Mouse (Mus musculus): ENCODE data around the gene Cyp1a1.
"Not testable (repeated sequence)": the region's sequence is repeated elsewhere in the genome, so short reads cannot be mapped to it uniquely, and the experiment has no call there.

Gene Cyp1a1

DNA sequence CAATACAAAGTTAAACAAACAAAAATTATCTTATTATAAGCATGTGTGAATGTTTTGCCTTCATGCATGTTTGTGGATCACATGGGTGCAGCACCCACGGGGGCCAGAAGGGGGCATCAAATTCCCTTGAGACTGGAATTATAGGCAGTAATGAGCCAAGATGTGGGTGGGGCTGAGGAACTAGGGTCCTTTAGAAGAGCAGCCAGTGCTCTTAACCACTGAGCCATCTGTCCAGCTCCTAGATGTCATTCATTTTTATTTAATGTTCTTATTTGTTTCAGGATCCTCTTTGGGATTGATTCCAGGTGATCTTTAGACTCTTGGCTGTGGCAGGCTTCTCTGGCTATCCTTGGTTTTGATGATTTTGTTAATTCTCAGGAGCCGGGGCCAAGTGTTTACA, 430 bp downstream of the Cyp1a1 start:
- in situ Hi-C loops (cut with MboI; ENCODE audit: low pct_unique_long_range_greater_than_20kb in 1 of 2, low sequenced_read_pairs in 2 of 2, unreplicated experiment in 1 of 2), result no loop called here

DNA sequence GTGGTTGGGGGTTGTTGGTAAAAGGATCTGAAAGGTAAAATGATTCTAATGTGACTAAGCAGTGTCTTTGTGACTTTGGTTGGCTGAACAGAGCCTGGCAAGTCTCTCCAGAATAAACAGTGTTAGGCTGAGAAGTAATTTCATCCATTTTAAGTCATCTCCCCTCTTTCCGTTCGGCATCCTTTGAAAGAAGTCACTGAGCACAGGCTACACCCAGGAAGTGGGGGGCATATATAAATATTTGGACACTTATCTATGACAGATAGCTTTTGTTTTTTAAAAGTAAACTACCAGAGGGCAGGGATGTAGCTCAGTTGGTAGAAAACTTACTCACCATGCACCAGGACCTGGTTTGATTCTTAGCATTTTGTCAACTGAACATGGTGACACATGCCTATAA, 878 bp downstream of the Cyp1a1 start:
- in situ Hi-C loops (cut with MboI; ENCODE audit: low pct_unique_long_range_greater_than_20kb in 1 of 2, low sequenced_read_pairs in 2 of 2, unreplicated experiment in 1 of 2), result no loop called here

DNA sequence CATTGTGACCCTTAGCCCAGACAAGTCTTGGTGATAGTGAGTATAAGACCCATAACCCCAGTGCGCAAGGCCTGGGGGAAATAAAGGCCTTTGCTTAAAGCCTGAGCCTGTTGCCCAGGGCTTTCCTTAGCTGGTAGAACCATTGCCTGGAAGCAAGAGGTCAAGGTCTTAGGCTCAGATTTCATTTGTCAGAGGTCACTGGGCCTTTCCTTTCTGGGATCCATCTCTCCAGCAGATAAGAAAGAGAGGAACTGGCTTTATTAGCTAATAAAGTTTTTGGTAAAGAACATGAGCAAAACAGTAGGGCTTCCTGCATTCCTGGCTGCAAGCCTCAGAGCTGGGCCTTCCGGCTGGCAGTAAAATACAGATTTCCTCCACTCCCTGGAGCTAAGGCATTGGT, 6.4 kb downstream of the Cyp1a1 start:
- in situ Hi-C loops (cut with MboI; ENCODE audit: low pct_unique_long_range_greater_than_20kb in 1 of 2, low sequenced_read_pairs in 2 of 2, unreplicated experiment in 1 of 2), result no loop called here

DNA sequence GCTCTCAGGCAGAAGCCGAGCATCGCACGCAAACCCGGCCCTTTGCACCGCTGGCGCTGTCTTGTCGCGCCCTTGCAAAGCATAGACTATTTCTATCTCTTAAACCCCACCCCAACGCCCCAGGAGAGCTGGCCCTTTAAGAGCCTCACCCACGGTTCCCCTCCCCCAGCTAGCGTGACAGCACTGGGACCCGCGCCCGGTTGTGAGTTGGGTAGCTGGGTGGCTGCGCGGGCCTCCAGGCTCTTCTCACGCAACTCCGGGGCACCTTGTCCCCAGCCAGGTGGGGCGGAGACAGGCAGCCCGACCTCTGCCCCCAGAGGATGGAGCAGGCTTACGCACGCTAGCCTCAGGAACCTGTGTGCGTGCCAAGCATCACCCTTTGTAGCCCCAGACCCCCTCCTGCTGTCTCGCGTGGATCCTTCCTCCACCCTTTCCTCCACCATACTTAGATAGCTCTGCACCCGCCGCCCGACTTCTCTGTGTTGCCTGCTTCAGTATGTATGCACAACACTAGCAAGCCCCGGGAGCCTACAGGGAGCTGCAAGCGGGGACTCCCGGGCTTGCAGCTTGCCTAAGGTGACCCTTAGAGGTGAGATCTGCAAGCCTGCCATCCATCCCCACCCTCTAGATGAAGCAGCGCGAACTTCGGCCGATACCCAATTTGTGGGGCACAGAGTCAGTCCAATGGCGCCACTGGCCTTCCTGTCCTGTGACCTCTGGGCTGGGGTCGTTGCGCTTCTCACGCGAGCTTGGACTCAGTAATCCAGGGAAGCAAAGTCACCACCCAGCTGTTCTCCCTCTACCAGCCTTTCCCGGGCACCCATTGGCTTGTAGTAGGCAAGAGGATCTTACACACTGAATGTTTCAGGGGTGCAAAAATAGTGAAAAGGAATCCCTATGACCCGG, 8.9 kb downstream of the Cyp1a1 start:
- in situ Hi-C loops (cut with MboI; ENCODE audit: low pct_unique_long_range_greater_than_20kb in 1 of 2, low sequenced_read_pairs in 2 of 2, unreplicated experiment in 1 of 2), result no loop called here

DNA sequence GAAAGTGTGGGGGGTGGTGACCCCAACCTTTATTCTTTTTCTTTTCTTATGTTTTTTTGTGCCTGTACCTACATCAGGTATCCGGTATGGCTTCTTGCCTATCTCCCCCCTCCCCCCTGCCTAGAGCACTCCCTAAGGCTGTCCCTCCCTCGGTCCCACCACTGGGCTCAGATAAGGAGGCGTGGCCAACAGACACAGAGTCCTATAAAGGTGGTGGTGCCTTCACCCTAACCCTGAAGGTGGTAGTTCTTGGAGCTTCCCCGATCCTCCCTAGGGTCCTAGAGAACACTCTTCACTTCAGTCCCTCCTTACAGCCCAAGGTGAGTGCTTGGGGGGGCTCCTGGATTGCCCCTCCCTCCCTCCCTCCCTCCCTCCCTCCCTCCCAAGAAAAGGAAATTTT, 9.7 kb downstream of the Cyp1a1 start:
- in situ Hi-C loops (cut with MboI; ENCODE audit: low pct_unique_long_range_greater_than_20kb in 1 of 2, low sequenced_read_pairs in 2 of 2, unreplicated experiment in 1 of 2), result no loop called here

DNA sequence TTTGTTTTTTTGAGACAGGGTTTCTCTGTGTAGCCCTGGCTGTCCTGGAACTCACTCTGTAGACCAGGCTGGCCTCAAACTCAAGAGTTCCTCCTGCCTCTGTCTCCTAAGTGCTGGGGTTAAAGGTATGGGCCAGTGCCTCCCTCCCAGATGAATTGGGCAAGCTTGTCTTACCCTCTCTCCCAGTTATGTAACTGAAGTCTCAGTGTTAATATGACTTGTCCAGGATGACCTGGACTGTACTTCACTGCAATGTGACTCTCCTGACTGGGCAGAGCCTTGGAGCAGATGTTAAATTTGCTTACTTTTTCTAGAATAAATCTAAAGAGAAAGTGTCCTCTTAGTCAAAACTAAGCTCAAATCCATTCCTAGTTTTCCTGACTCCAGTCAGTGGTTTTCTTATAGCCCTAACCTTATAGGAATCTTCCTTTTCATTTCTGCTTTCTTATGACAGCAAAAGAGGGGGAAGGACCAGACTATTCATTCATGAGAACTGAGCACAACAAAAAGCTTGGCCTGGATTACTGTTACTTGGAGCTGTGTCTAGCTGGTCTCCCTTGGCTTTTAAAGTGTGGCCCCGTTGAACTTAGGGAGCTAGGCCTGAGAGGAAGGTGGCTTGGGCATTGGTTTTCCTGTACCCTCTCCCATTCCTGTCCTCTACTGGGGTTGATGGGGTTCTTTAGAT, 10.9 kb downstream of the Cyp1a1 start:
- in situ Hi-C loops (cut with MboI; ENCODE audit: low pct_unique_long_range_greater_than_20kb in 1 of 2, low sequenced_read_pairs in 2 of 2, unreplicated experiment in 1 of 2), result no loop called here

DNA sequence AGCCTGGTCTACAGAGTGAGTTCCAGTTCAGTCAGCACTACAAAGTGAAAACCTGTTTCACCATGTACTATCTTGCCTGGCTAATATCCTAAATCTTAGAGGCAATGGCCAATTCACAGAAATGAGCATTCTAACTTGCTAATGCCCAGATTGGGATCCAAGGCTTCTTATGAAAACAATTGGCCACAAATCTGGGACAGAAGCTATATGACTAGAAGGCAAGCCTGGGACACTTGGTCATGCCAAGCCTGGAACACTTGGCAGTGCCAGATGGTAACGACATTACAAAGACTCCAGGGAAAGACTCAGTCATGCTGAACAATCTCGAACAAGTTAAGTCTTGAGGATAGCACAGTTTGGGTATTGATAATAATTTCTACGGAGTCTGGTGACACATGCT, 18.8 kb downstream of the Cyp1a1 start:
- in situ Hi-C loops (cut with MboI; ENCODE audit: low pct_unique_long_range_greater_than_20kb in 1 of 2, low sequenced_read_pairs in 2 of 2, unreplicated experiment in 1 of 2), result no loop called here

DNA sequence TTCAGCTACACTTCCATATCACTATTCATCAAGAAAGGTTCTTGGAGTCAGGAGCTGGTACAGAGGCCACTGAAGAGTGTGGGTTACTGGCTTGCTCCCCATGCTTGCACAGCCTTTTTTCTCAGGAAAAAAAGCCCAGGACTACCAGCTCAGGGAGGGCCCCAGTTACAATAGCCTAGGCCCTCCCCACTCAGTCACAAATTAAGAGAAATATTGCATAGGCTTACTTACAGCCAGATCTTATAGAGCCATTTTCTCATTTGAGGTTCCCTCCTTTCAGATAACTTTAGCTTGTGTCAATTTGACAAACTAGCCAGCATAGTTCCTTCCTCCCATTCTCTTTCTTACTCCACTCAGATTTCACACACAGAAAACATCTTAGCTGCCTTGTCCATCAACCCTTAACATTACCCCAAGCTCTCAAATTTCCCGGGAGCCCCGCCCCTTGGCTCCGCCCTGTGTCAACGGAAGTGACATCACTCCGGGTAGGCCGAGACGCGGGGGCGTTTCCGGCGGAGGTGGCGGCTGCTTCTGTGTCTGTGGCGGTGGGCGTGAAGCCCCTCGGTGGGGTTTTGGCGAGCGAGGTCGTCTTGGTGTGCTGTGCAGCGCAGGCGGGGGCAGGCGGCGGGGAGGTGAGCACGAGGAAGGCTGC, 20.5 kb downstream of the Cyp1a1 start, which contains the start of gene Edc3:
TSS of gene Edc3 (plus strand) at position 473 of the 652 bp plus-strand sequence.
- in situ Hi-C loops (cut with MboI; ENCODE audit: low pct_unique_long_range_greater_than_20kb in 1 of 2, low sequenced_read_pairs in 2 of 2, unreplicated experiment in 1 of 2), result no loop called here

DNA sequence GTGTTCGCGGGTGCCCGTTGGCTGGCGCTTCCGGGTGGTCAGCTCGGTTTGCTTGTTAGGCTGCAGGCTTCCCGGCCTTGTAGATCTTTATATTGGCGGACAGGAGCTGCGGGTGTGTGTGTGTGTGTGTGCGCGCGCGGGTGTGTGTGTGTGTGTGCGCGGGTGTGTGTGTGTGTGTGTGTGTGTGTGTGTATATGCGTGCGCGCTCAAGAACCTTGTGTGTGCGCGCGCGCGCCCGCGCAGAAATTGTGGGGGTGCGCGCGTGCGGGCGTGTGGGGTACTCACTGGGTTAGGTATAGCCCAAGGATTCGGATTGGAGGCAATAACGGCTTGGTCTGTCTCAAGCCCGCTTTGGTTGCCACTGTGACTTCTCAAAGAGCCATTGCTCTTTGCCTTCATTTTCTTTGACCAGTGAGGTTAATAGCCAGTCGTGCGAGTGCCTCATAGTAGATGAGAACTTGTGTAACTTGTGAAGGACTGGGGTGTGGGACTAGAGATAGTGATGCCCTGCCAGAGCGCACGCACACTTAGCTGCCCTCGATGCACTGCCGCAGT, 21.1 kb downstream of the Cyp1a1 start:
- in situ Hi-C loops (cut with MboI; ENCODE audit: low pct_unique_long_range_greater_than_20kb in 1 of 2, low sequenced_read_pairs in 2 of 2, unreplicated experiment in 1 of 2), result no loop called here

DNA sequence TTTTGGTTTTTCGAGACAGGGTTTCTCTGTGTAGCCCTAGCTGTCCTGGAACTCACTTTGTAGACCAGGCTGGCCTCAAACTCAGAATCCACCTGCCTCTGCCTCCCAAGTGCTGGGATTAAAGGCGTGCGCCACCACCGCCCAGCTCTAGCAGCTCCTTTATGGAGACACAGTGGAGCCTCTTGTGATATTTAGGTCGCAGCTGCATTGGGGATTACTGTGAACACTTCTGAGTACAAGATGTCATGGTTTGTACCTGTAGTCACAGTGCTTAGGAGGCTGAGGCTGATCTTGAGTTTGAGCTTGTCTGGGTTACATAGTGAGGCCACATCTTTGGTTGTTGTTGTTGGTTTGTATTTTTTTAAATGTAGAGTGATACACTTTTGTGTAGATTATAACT, 22.5 kb downstream of the Cyp1a1 start:
- in situ Hi-C loops (cut with MboI; ENCODE audit: low pct_unique_long_range_greater_than_20kb in 1 of 2, low sequenced_read_pairs in 2 of 2, unreplicated experiment in 1 of 2), result not testable (repeated sequence)

DNA sequence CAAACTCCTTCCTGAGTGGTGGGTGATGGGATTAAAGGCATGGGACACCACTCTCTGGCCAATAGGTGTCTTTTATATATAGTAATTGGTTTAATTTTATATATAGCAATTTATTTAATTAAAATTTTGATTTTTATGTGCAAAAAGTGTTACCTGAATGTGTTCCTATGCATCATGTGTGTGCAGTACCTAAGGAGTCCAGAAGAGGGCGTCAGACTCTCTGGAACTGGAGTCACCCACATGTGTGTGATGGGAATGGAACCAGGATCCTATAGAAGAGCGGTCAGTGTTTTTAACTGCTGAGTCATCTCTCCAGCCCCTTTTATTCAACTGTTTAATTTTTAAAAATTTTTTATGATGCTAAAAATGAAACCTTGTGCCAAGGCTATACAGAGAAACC, 24.5 kb downstream of the Cyp1a1 start:
- in situ Hi-C loops (cut with MboI; ENCODE audit: low pct_unique_long_range_greater_than_20kb in 1 of 2, low sequenced_read_pairs in 2 of 2, unreplicated experiment in 1 of 2), result no loop called here

DNA sequence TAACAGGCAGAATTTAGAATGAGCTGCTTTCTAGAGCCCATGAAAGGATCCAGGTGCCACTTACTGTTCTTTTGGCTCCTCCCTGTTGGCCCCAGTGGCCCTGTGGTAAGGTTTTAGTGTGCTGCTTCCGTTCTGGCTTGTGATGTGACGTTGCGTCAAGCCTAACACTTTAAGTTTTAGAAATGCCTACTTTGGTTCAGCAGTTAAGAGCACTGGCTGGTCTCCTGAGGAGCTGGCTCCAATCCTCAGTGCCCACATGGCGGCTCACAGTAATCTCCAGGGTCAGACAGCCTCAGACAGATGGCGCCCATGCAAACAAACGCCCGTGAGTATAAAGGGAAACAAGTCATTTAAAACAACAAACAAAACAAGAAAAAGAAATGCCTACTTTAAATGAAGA, 30.7 kb downstream of the Cyp1a1 start:
- in situ Hi-C loops (cut with MboI; ENCODE audit: low pct_unique_long_range_greater_than_20kb in 1 of 2, low sequenced_read_pairs in 2 of 2, unreplicated experiment in 1 of 2), result no loop called here

DNA sequence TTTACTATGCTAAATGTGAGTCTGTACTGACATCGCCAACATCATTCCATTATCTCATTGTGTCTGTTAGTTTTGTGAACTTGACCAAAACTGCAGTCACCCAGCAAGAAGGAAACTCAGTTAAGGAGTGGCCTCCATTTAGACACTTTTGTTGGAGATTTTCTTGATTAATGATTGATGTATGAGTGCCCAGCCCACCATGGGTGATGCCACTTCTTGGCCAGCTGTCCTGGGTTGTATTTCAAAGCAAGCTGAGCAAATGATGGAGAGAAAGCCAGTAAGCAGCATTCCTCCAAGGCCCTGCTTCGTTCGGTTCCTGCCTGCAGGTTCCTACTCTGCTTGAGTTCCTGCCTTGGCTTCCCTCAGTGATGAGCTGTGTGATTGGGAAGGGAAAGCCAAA, 33.0 kb downstream of the Cyp1a1 start:
- in situ Hi-C loops (cut with MboI; ENCODE audit: low pct_unique_long_range_greater_than_20kb in 1 of 2, low sequenced_read_pairs in 2 of 2, unreplicated experiment in 1 of 2), result no loop called here

DNA sequence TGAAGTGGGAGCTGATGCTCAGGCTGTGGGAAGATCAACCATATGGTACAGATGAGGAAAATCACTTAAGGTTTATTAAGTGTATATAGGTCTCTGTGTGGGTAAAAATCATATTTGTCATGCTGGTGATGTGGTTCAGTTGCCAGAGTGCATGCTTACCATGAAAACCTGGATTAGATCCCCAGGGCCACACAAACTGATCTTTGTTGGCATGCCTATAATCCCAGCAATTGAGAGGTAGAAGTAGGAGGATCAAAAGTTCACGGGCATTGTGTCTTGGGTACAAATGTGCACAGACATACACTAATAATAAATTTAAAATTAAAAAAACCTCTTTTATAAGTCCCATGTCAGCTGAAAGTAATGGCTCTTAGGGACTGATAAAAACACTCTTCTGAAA, 34.6 kb downstream of the Cyp1a1 start:
- in situ Hi-C loops (cut with MboI; ENCODE audit: low pct_unique_long_range_greater_than_20kb in 1 of 2, low sequenced_read_pairs in 2 of 2, unreplicated experiment in 1 of 2), result no loop called here

DNA sequence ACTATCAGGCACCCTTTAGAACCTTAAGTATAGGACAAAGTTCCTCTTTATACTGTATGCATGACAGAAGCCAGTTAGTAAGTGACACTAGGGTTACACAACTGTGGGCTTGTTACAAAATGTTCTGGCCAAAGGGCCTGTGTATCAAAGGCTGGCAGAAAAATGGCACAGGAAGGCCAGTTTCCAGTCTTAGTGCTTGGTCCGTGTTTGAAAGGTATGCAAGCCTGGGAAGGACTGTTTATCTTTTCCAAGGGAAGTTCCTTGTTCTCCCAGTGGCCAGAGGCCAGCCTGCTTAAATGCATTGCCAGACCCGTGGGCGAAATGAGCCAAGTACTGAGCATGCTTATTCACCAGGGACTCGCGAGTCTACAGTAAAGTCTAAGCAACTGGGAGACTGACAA, 35.6 kb downstream of the Cyp1a1 start:
- in situ Hi-C loops (cut with MboI; ENCODE audit: low pct_unique_long_range_greater_than_20kb in 1 of 2, low sequenced_read_pairs in 2 of 2, unreplicated experiment in 1 of 2), result no loop called here

DNA sequence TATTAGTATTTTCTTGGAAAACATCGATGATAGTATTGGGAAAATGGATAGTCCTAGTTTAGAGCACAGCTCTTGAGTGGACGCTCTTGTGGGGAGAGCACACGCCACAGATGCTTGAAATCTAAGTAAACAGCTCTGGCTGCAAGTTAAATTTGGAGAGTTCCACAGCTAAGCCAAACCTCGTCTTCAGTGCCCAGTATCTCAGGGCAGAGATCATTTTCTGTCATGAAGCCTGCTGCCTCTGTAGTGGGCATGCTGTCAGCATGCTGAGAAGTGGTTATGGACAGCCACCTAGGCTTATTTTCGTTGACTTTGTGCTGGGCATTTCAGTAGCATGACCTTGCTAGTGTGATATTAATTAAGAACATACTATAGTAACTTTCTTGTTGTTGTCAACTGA, 36.1 kb downstream of the Cyp1a1 start:
- in situ Hi-C loops (cut with MboI; ENCODE audit: low pct_unique_long_range_greater_than_20kb in 1 of 2, low sequenced_read_pairs in 2 of 2, unreplicated experiment in 1 of 2), result no loop called here

DNA sequence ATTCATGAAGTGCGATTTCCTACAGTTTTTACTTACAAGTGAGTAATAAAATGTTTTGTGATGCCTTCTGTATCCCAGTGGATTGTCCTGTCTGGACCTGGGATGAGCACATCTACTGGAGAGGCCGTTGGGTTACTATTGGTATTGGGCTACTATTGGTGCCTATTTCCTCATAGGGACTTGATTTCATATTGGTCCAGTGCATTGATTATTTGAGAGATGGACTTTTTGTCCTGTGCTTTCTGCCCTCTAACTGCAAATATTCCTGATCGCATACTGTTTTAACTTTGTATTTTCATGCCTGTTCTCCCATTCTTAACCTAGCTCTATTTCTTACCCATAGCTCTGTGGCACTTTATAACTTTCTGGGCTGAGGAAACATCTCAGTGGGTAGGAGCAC, 37.0 kb downstream of the Cyp1a1 start:
- in situ Hi-C loops (cut with MboI; ENCODE audit: low pct_unique_long_range_greater_than_20kb in 1 of 2, low sequenced_read_pairs in 2 of 2, unreplicated experiment in 1 of 2), result no loop called here

DNA sequence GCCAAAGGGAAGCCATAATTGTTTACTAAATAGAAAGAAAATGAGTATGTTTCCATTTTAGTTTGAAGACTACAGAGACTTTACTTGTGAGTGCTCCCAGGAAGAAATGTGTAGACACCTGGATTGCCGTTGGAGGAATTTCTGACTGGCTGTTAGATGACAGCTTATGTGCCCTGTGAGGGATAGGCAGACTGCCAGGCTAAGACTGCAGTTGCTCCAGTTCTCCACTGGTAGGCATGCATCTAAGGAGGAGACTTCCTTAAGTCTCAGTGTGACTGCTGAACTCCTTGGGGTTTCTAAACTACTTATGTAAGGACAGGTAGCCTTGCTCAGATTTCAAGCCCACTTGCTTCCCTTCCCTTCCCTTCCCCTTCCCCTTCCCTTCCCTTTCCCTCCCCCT, 40.6 kb downstream of the Cyp1a1 start:
- in situ Hi-C loops (cut with MboI; ENCODE audit: low pct_unique_long_range_greater_than_20kb in 1 of 2, low sequenced_read_pairs in 2 of 2, unreplicated experiment in 1 of 2), result no loop called here

DNA sequence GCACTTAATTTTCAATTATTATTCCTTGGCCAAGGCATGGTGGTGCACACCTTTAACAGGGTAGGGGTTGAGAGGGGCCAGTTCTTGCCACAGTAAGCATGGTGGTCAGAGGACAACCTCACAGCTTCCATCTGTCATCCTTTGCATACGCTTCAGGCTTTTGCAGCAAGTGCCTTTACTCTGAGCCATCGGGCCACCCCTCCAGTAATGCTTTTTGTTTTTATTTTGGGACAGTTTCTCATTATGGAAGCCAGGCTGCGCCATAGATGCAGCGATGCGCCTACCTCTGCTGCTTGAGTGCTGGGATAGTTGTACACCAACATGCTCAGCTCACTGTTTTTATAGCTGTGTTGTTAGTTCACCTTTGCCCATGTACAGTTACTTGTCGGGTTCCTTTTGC, 45.9 kb downstream of the Cyp1a1 start:
- in situ Hi-C loops (cut with MboI; ENCODE audit: low pct_unique_long_range_greater_than_20kb in 1 of 2, low sequenced_read_pairs in 2 of 2, unreplicated experiment in 1 of 2), result no loop called here

All from mouse embryonic stem cell (cell line).